Mouse (Mus musculus) megakaryocyte, adult 5-6 weeks (primary cell): ENCODE measurements around the gene Tgfb1i1. TPM values are rescaled to one million over a fixed set of nuclear protein-coding genes. Genes with fewer than 3 reads are reported as not detected.

Source experiments
- ATAC-seq: 2 replicates; pipeline ENCODE4 v1.8.0; 2016; ENCODE audit warnings: mild to moderate bottlenecking, inconsistent platforms; ENCODE audit not compliant: poor library complexity, severe bottlenecking
- total RNA-seq, 2 experiments: library from RNA; stranded (forward) in 1 of 2; stranded (reverse) in 1 of 2; fragments of 153-499, 151-499 nt in 1 of 2; fragments of 221-1000, 200-1000 nt in 1 of 2; gene quantifications; 2 replicates each; pipeline versions ENCODE4 v1.2.3 to v1.2.4; 2015 to 2017

Gene Tgfb1i1
- total RNA-seq, 2 experiments from 2014 or later = 0.07 to 1.1 TPM

DNA sequence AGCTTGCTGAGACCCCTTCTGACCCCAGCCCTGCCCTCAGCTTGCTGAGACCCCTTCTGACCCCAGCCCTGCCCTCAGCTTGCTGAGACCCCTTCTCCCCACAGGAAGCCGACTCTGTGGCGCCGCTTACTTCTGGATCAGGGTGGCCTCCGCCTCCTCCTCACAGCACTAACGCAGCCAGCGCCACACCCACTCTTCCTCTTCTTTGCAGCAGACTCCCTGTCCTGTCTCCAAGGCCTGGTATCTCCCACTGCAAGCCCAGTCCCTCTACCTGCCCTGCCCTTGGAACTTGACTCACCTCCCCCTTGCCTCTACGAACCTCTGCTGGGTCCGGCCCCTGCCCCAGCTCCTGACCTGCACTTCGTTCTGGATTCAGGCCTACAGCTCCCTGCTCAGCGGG is 2.7 kb upstream of the Tgfb1i1 start:
- ATAC-seq = no peak

GRCm38 (mm10) chr7:128244410-128245025 is 2.1 kb upstream of the Tgfb1i1 start:
- no peak for ATAC-seq

DNA sequence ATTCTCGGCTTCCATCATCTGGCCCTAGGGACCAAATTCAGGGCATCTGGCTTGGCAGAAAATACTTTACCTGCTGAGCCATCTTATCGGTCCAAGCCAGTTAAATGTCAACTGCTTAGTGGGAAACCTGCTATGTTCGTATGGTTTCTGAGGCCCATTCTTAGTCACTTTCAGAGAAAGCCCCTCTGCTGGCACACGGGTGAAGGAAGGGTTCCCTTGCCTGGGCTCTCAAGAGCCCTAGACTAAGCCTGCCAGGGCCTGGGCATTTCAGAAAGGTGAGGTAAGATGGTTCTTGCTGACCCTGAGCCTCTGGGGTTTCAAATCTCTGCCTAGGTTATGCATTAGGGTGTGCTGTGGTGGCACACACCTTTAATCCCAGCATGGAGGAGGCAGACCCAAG is 1.1 kb upstream of the Tgfb1i1 start:
- no peak for ATAC-seq

DNA sequence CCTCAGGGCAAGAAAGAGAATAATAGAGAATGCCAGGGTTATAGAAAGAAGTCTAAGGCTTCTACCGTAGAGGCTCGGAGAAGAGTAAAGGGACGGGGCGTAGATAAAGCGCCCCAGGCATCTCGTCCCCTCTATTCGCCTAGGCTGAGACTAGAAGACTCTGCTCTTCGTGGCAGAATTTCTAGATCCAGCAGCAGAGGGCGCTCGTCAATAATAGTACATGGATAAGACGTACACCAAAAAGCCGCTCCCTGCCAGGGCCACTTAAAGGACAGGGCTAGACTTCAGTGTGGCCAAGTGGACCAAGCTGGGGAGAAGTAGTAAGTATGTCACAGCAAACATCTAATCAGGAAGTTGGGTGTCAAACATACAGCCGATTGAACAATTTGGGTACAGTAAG is 831 bp downstream of the Tgfb1i1 start:
- ATAC-seq = peak; percentile 87

GRCm38 (mm10) chr7:128248081-128249042 is 1.8 kb downstream of the Tgfb1i1 start:
- ATAC-seq = no peak

GRCm38 (mm10) chr7:128249998-128250397 is 3.4 kb downstream of the Tgfb1i1 start:
- no peak for ATAC-seq

DNA sequence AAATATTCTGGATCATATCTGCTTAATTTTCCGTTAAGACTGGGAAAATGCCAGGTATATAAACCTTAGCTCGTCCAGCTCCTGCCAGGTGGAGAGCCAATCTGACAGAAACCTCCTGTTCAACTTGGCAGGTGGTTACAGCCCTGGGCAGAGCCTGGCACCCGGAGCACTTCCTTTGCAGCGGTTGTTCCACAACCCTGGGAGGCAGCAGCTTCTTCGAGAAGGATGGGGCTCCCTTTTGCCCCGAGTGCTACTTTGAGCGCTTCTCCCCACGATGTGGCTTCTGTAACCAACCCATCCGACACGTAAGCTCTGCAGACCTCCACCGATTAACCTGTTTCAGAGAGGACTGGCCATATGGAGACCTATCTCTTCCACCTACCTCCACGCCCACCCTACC is 5.3 kb downstream of the Tgfb1i1 start:
- ATAC-seq = no peak

DNA sequence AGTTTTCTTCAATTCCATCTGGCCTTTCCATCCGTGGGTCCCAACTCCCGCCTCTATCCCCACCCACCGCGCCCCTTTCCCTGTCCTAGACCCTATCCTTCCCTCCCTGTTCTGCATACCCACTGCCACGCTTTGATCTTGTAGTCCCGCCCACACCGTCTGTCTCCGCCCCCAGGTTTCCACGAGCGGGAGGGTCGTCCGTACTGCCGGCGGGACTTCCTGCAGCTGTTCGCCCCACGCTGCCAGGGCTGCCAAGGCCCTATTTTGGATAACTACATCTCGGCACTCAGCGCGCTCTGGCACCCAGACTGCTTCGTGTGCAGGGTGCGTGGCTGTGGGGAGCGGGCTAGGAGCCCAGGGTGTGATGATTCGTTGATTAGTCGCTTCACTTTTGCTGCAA is 6.0 kb downstream of the Tgfb1i1 start:
- ATAC-seq = no peak

- no peak for ATAC-seq
Observed at GRCm38 (mm10) chr7:128254978-128255377, 8.4 kb downstream of the Tgfb1i1 start.

- no peak for ATAC-seq
Observed at GRCm38 (mm10) chr7:128255757-128256156, 9.1 kb downstream of the Tgfb1i1 start.

GRCm38 (mm10) chr7:128256783-128257334 is 10.2 kb downstream of the Tgfb1i1 start:
- ATAC-seq = no peak

DNA sequence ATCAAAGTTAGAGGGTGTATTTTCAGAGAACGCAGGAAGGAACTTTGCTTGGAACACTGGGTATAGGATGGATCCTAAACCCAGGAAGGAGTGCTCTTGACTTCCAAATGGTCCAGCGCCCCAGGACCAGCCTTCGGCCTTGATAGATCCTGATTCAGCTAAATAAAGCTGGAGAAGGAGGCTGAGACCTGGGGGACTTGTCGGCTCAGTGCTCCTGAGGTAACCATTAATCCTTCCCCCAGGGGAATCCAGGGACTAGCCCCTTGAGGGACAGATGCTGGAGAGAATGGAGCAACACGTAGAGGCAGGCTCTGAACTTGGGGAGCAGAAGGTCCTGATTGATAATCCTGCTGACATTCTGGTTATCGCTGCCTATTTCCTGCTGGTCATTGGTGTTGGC is 18.8 kb downstream of the Tgfb1i1 start, which contains the start of gene Slc5a2:
Gene Slc5a2, plus strand, starts transcription at position 247 of the 400 bp plus-strand sequence.
- no peak for ATAC-seq

DNA sequence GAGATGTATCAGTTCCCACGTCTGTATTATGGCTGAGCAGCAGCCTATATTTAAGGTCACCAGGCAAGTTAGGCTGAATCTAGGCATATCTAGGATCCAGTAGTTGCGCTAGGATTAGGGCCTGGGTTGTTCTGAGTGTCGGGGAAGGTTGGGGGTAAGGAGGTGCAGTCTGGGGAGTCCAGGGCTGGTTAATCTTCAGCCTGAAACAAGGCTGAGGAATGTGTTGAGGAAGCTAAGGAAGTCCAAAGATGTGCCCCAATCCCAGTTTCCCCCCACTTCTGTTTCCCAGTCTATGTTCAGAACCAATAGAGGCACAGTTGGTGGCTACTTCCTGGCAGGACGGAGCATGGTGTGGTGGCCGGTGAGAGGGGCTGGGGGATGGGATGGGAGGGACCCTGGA is 19.4 kb downstream of the Tgfb1i1 start:
- ATAC-seq = no peak

- no peak for ATAC-seq
Observed at GRCm38 (mm10) chr7:128267391-128267790, 20.8 kb downstream of the Tgfb1i1 start.

- no peak for ATAC-seq
Observed at GRCm38 (mm10) chr7:128267813-128268212, 21.2 kb downstream of the Tgfb1i1 start.

- peak; percentile 18; the same call in 1 of the 2 replicates for ATAC-seq
Observed at GRCm38 (mm10) chr7:128270431-128270850, 23.8 kb downstream of the Tgfb1i1 start.

- no peak for ATAC-seq
Observed at GRCm38 (mm10) chr7:128271496-128271895, 24.9 kb downstream of the Tgfb1i1 start.

- ATAC-seq = no peak
Observed at GRCm38 (mm10) chr7:128276051-128276450, 29.4 kb downstream of the Tgfb1i1 start.

DNA sequence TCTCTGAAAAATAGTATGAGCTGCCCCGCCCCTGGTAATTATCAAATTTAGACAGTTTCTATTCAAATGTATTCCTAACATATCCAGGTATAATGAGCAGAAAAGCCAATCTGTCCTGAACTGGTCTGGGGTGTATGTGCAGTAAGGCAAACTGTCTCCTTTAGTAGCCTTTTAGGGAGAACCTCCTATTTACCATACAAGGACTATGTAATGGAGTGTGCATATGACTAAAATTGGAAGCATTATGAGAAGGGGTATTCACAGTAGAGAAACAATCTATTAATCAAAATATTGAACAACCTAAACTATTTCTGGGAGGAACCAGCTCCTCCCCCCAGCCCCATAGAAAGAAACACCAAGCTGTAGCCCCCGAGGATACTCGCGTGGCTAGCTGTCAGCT is 33.1 kb downstream of the Tgfb1i1 start:
- ATAC-seq = no peak

- no peak for ATAC-seq
Observed at GRCm38 (mm10) chr7:128281765-128282164, 35.2 kb downstream of the Tgfb1i1 start.

DNA sequence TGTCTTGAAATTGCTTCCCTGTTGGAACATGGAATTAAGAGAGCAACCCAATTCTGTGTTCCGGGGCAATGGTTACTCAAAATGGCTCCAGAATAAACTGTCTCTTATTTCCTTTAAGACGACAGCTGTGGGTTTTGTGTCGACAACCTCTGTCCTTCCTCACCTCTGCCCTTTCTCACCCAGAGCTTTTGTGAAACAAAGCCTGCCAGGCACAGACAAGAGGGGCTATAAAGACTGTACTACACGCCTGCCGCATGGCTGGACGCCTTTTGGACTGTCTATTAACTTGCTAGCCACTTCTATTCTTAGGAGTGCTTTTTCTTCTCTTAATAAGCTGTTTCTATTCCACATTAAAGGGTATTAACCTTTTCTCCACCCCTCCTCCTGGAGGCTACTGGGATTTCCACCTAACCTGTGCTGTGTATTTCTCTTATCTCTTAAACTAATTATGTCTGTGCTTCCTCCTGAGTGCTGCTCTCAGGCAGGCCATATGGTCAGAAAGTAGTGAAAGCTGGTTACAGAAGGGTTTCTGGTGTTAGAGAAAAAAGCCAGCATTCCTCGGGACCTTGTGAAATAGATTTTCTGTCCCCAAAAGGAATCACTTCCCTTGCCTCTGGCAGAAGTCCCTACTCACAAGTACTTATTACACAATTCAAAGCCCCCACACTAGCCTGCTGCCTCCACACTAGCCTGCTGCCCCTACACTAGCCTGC is 36.1 kb downstream of the Tgfb1i1 start:
- ATAC-seq = no peak
